Mouse (Mus musculus): ENCODE measurements around the gene Snrpa. TPM values are rescaled to one million over a fixed set of nuclear protein-coding genes. Genes with fewer than 3 reads are reported as not detected.

Snrpa gene
- polyA plus RNA-seq, 1 experiment from 2014 or later, result 245 TPM

GRCm38 (mm10) chr7:27177942-27178323 is 18.1 kb downstream of the Snrpa start:
- peaks cover 24% of the 10 kb centered on the region for H3K36me3 ChIP-seq
- peak overlapping the region; percentile 92 for H3K27ac ChIP-seq
- peak overlapping the region; percentile 69 for H3K4me3 ChIP-seq (replicated peaks)
- peaks cover 21% of the 10 kb centered on the region for H3K4me1 ChIP-seq (replicated peaks)
- peak overlapping the region; percentile 61 for H3K9ac ChIP-seq (replicated peaks)
- no peaks in the 10 kb centered on the region for H3K9me3 ChIP-seq
- H3K27me3 ChIP-seq, result no peaks in the 10 kb centered on the region
- no peak; the same call in none of the 2 replicates for ATAC-seq
- H3K4me2 ChIP-seq (replicated peaks), result peak overlapping the region; percentile 54
- WGBS, result 21% methylated on average over 4 of the region's 4 CpGs

GRCm38 (mm10) chr7:27174896-27175295 is 21.2 kb downstream of the Snrpa start:
- peaks cover 46% of the 10 kb centered on the region for H3K36me3 ChIP-seq
- no peaks in the 10 kb centered on the region for H3K27me3 ChIP-seq
- WGBS, result 95% methylated on average over 7 of the region's 7 CpGs
- H3K4me1 ChIP-seq (replicated peaks), result peaks cover 13% of the 10 kb centered on the region
- ATAC-seq, result no peak
- H3K27ac ChIP-seq, result no peak overlapping the region
- H3K9ac ChIP-seq (replicated peaks), result no peak overlapping the region
- H3K9me3 ChIP-seq, result no peaks in the 10 kb centered on the region
- no peak overlapping the region for H3K4me2 ChIP-seq (replicated peaks)
- H3K4me3 ChIP-seq (replicated peaks), result no peak overlapping the region

GRCm38 (mm10) chr7:27174496-27174895 is 21.6 kb downstream of the Snrpa start:
- peaks cover 9% of the 10 kb centered on the region for H3K4me1 ChIP-seq (replicated peaks)
- no peak overlapping the region for H3K27ac ChIP-seq
- no peak overlapping the region for H3K4me2 ChIP-seq (replicated peaks)
- no peaks in the 10 kb centered on the region for H3K9me3 ChIP-seq
- no peak overlapping the region for H3K9ac ChIP-seq (replicated peaks)
- no peak overlapping the region for H3K4me3 ChIP-seq (replicated peaks)
- H3K36me3 ChIP-seq, result peaks cover 46% of the 10 kb centered on the region
- H3K27me3 ChIP-seq, result no peaks in the 10 kb centered on the region
- ATAC-seq, result no peak
- 94% methylated on average over 15 of the region's 15 CpGs for WGBS

GRCm38 (mm10) chr7:27170981-27171380 is 25.1 kb downstream of the Snrpa start:
- Histone ChIP-seq H3K4me3 (replicated peaks) (no peak overlapping the region), H3K36me3 (peaks cover 49% of the 10 kb centered on the region), H3K27ac (no peak overlapping the region), H3K27me3 (no peaks in the 10 kb centered on the region), H3K4me1 (replicated peaks) (peaks cover 11% of the 10 kb centered on the region), H3K9me3 (no peaks in the 10 kb centered on the region), H3K4me2 (replicated peaks) (no peak overlapping the region), H3K9ac (replicated peaks) (no peak overlapping the region)
- 94% methylated on average over 3 of the region's 3 CpGs for WGBS
- no peak for ATAC-seq

GRCm38 (mm10) chr7:27168371-27168770 is 27.7 kb downstream of the Snrpa start:
- Histone ChIP-seq H3K27me3 (no peaks in the 10 kb centered on the region), H3K36me3 (peaks cover 44% of the 10 kb centered on the region), H3K9me3 (no peaks in the 10 kb centered on the region), H3K4me3 (replicated peaks) (no peak overlapping the region), H3K27ac (no peak overlapping the region), H3K9ac (replicated peaks) (no peak overlapping the region), H3K4me2 (replicated peaks) (no peak overlapping the region), H3K4me1 (replicated peaks) (peaks cover 35% of the 10 kb centered on the region)
- ATAC-seq, result no peak
- WGBS, result 93% methylated on average over 5 of the region's 5 CpGs

- Histone ChIP-seq H3K27ac (peak overlapping the region; percentile 99), H3K4me3 (replicated peaks) (peak overlapping the region; percentile 77), H3K9ac (replicated peaks) (peak overlapping the region; percentile 88), H3K9me3 (no peaks in the 10 kb centered on the region), H3K4me1 (replicated peaks) (peaks cover 43% of the 10 kb centered on the region), H3K27me3 (no peaks in the 10 kb centered on the region), H3K4me2 (replicated peaks) (peak overlapping the region; percentile 86), H3K36me3 (peaks cover 36% of the 10 kb centered on the region)
- 76% methylated on average over 11 of the region's 11 CpGs for WGBS
- peak; percentile 2; the same call in 1 of the 2 replicates for ATAC-seq
Measured at GRCm38 (mm10) chr7:27167475-27168094, 28.5 kb downstream of the Snrpa start.

GRCm38 (mm10) chr7:27166614-27167474 is 29.2 kb downstream of the Snrpa start, which contains the start of gene Egln2:
TSS of gene Egln2 (minus strand) at chr7:27166802.
- H3K9ac ChIP-seq (replicated peaks), result peak within 1 kb of the TSS; percentile 88
- H3K27me3 ChIP-seq, result no peaks in the 10 kb centered on the region
- peak within 1 kb of the TSS; percentile 99 for H3K27ac ChIP-seq
- peaks cover 50% of the 10 kb centered on the region for H3K4me1 ChIP-seq (replicated peaks)
- no peaks in the 10 kb centered on the region for H3K9me3 ChIP-seq
- peak within 1 kb of the TSS; percentile 77 for H3K4me3 ChIP-seq (replicated peaks)
- peak within 1 kb of the TSS; percentile 86 for H3K4me2 ChIP-seq (replicated peaks)
- H3K36me3 ChIP-seq, result peaks cover 35% of the 10 kb centered on the region
- peak; percentile 79 for ATAC-seq
- 1% methylated on average over 58 of the region's 61 CpGs for WGBS

GRCm38 (mm10) chr7:27166229-27166613 is 29.9 kb downstream of the Snrpa start:
- ATAC-seq, result peak; percentile 68
- H3K27ac ChIP-seq, result peak overlapping the region; percentile 99
- H3K4me2 ChIP-seq (replicated peaks), result peak overlapping the region; percentile 86
- peak overlapping the region; percentile 88 for H3K9ac ChIP-seq (replicated peaks)
- under 1% methylated on average over 31 of the region's 43 CpGs for WGBS
- peaks cover 36% of the 10 kb centered on the region for H3K36me3 ChIP-seq
- peak overlapping the region; percentile 77 for H3K4me3 ChIP-seq (replicated peaks)
- no peaks in the 10 kb centered on the region for H3K27me3 ChIP-seq
- no peaks in the 10 kb centered on the region for H3K9me3 ChIP-seq
- H3K4me1 ChIP-seq (replicated peaks), result peaks cover 56% of the 10 kb centered on the region

GRCm38 (mm10) chr7:27165696-27166095 is 30.4 kb downstream of the Snrpa start:
- no peaks in the 10 kb centered on the region for H3K9me3 ChIP-seq
- peaks cover 61% of the 10 kb centered on the region for H3K4me1 ChIP-seq (replicated peaks)
- H3K9ac ChIP-seq (replicated peaks), result peak overlapping the region; percentile 88
- H3K27me3 ChIP-seq, result no peaks in the 10 kb centered on the region
- H3K4me3 ChIP-seq (replicated peaks), result peak overlapping the region; percentile 77
- peak overlapping the region; percentile 86 for H3K4me2 ChIP-seq (replicated peaks)
- ATAC-seq, result no peak
- WGBS, result 5% methylated on average over 8 of the region's 8 CpGs
- peak overlapping the region; percentile 99 for H3K27ac ChIP-seq
- peaks cover 36% of the 10 kb centered on the region for H3K36me3 ChIP-seq

- peak; percentile 12; the same call in 1 of the 2 replicates for ATAC-seq
- Histone ChIP-seq H3K4me2 (replicated peaks) (peak overlapping the region; percentile 86), H3K9me3 (no peaks in the 10 kb centered on the region), H3K9ac (replicated peaks) (peak overlapping the region; percentile 88), H3K27ac (0 out of 2 replicates have a peak overlapping the region, but pooled peaks have one; percentile 99), H3K4me1 (replicated peaks) (peaks cover 67% of the 10 kb centered on the region), H3K27me3 (no peaks in the 10 kb centered on the region), H3K36me3 (peaks cover 33% of the 10 kb centered on the region), H3K4me3 (replicated peaks) (peak overlapping the region; percentile 77)
- WGBS, result 75% methylated on average over 22 of the region's 23 CpGs
Measured at GRCm38 (mm10) chr7:27165007-27165655, 30.9 kb downstream of the Snrpa start.

GRCm38 (mm10) chr7:27164112-27164947 is 31.7 kb downstream of the Snrpa start:
- Histone ChIP-seq H3K27ac (no peak overlapping the region), H3K36me3 (peaks cover 36% of the 10 kb centered on the region), H3K27me3 (no peaks in the 10 kb centered on the region), H3K4me1 (replicated peaks) (peaks cover 73% of the 10 kb centered on the region), H3K9ac (replicated peaks) (peak overlapping the region; percentile 88), H3K4me3 (replicated peaks) (peak overlapping the region; percentile 77), H3K9me3 (no peaks in the 10 kb centered on the region), H3K4me2 (replicated peaks) (peak overlapping the region; percentile 86)
- 89% methylated on average over 33 of the region's 33 CpGs for whole genome bisulfite sequencing
- ATAC-seq, result no peak
